Mouse (Mus musculus) frontal cortex, postnatal 14 days (tissue): ENCODE measurements around the gene Ttc16.

Experiments
- DNase-seq, 2 experiments: peaks; one replicate each; pipeline ENCODE4 v3.0.0; 2022; ENCODE audit warnings: low spot score in 2 of 2

Gene Ttc16

DNA sequence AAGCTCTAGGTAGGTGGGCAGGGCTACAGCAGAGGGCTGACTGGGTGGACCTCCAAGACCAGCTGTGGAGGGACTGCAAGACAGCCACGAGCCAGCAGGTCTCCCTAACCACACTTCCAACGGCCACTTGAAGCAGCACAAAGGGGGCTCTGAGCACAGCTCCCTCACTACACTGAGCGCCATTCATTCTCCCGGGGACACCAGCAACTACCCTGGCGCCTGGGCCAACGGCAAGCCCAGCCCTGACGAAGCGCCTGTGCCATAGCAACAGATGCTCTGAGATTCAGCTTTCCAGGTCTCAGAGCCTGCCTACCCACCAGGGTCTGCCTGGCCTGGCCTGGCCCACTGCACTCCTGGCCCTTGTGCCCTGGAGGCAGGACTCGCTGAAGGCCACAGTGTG is 56.7 kb downstream of the Ttc16 start:
- peak; percentile 36 to 41 for DNase-seq

DNA sequence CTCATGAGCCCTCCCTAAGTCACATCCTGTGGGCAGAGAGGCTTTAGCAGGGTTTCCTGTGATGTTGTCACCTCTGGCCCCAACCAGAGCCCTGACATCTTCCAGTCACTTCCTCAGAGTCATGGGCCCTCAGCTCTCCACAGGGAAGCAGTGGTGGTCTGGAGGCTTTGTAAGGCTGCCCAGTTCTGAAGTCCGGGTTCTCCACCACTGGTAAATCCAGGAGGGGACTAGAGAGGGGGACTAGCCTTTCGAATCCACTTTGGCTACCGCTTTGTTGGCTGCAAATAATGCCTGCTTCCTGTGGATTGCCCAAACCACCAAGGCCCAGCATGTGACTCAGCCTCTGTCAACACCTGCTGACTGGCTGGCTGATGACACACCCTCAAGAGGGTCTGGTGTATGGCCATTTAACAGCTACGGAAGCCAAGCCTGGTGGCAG is 60.4 kb downstream of the Ttc16 start:
- no peak for DNase-seq

DNA sequence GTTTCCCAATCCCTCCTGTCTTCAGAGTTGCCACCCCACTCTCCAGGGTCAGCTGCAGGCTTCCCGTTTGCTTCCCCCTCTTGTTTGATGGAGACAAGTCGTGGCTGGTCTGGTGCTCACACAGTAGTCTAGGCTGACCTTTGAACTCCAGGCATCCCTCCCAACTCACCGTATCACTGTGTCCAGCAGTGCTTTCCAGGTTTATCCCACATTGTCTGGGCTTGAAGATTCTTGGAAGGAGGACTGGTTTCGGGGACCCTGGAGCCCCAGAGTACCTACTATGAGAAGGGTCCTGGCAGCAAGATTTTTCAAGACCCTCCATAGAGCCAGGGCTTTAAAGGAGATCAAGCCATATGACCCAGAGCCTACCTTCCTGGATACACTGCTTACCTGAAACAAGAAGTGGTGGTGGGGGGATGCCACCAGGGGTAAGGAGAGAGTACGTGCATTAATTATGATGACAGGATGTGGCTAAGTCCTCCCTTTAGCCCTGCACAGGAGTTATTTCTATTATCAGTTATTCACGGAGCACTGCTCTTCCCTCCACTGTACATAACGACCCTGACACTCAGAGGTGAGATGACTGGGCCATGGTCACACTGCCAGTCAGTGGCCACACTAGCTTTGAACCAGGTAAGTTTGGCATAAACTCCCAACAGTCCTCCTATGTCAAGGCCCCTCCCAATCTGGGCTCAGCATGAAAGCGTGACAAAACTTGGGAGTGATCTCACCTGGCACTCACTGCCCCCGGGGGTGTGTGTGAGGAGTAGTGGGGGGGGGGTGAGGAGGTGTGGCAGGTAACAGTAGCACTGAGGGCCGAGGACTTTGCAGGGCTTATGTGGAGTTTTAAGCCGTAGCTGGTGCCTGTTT is 61.1 kb downstream of the Ttc16 start:
- DNase-seq = no peak

DNA sequence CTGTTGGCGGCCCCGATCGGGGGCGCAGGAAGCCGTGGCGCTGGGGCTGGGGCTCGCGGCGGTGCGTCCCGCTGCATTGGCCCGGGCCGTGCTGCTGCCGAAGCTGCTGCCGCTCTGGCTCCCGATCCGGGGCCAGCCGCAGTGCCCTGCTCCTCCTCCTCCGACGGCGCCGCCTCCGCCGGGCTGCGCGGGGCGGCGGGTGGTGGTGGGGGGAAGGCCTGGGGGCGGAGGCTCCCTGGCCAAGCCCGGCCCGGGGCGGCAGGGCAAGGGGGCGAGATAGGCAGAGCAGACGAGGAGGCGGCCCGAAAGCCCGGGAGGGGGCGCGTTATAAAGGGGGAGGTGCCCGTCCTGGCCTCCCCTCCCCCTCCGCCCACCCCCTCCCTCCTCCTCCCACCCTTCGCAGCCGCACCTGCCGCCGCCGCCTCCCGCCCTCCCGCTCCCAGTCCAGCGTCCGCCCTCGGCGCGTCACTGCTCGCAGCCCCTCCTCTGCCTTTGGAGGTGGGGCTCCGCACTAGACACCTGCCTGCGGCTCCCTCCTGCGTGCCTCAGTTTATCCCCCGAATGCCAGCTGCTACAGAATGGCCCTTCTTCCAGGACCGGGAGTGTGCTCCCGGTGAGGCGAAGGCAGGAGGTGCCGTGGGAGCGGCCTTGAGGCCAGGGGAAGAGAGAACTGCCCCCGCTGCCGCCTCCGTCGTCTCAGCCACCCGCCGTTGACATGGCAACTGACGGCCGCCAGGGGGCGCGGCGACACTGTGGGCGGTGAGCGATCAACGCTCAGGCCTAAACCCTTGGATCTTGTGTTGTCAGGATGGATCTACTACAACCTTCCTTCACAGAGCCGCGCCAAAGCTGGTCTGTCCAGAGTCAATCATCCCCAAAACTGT is 62.3 kb downstream of the Ttc16 start, which contains the start of gene Cdk9:
Gene Cdk9, minus strand, starts transcription at position 143 of the 884 bp plus-strand sequence.
- DNase-seq = peak; percentile 84 to 87

DNA sequence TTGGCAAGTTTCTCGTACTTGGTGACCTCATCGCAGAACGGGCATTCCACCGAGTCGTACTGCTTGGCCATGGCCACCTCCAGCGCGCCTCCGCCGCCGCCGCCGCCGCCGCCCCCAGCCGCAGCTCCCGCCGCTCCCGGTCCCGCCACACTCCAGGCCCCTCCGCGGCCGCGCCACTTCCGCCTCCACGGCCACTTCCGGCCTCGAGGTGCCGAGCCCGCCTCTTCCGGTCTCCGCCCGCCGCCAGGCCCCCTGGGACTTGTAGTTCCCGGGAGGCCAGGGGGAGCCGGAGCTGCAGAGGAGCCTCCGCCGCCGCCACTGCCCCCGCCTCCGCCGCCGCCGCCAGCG is 62.9 kb downstream of the Ttc16 start:
- peak; percentile 84 to 87 for DNase-seq

DNA sequence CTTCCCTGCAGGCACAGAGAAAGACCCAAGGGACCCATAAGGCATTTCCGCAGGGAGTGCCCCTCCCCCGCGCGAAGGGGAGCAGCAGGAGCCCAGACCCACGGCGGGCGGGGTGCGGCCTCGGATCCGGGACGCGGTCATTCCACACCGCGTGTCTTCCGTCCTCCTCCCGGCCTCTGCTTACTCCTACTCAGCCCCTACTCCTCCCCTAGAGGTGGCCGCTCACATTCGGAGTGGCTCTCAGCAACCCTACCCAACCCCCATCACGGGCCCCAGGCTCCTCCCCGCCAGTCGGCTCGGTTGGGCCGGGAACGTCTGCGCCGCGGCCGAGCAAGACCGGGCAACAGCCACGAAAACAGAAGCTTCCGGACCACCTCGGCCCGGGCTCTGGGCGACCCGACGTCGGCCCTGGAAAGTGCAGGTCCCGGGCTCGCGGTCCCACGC is 63.3 kb downstream of the Ttc16 start:
- DNase-seq = no peak

DNA sequence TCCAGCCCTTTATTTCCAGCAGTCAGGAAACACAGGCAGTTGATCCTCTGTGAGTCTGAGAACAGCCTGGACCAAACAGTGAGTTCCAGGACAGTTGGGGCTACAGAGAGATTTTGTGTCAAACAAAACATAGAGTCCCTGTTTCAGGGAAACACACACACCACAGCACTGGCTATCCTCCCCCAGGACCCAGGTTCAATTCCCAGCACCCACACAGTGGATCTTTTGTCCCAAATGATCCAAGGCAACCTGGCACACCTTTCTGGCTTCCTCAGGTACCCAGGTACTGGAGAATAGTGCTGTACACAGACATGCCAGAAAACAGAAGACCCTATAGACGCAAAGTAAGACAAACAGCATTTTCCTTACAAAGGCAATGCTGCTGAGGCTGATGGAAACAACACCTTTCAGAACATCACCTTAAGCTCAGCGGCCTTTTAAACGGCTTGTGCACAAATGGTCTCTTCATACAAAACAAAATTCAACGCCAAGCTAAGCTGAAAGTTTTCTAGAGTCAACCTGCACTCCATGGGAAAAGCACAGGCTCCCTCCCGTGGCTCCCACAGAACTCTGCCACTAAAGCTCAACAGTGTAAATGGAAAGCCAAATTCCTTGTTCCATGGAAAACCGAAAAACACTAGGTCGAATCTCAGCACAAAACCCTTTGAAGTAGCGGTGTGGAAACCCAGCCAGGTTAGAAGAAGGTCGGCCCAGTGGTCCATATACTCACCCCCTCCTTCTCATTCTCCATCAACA is 64.0 kb downstream of the Ttc16 start:
- DNase-seq = no peak

DNA sequence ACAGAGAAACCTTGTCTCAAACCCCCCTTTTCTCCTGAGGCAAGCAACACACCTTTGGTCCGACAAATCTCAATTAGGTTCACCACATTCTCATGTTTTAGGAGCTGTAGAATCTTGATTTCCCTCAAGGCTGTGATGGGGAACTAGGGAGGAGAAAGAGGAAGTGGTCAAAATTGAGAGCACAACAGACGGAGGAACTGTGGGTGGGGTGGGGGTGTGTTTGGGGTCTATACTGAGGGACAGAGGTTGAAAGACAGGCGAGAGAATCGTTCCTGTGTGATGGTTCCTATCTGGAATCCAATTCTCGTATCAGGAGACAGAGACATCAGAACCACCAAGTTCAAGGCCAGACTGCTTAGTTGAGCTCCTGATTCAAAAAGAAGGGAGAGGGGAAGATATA is 65.0 kb downstream of the Ttc16 start:
- DNase-seq = no peak

DNA sequence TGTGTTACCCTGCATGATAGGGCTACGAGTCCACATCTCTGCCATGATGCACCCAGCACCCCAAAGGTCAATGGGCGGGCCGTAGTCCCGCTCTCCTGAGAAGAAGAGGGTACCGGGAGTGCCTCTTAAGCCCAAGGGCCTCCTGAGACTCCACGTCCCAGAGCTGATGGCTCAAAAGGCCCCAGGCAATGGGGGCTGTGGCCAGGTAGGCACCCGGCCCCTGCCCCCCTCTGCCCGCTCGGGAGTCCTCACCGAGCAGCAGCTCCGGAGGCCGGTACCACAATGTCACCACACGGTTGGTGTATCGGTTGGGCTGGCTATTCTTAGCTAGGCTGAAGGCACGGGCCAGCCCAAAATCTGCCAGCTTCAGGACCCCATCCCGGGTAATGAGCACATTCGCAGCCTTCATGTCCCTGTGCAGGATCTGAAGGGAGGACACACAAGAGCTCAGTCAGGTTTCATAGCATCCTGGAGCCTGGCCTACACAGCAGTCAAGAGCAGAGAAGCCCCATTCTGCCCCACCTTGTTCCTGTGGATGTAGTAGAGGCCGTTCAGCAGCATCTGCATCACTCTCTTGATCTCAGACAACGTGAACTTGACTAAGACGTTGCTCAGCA is 65.8 kb downstream of the Ttc16 start:
- DNase-seq = no peak

DNA sequence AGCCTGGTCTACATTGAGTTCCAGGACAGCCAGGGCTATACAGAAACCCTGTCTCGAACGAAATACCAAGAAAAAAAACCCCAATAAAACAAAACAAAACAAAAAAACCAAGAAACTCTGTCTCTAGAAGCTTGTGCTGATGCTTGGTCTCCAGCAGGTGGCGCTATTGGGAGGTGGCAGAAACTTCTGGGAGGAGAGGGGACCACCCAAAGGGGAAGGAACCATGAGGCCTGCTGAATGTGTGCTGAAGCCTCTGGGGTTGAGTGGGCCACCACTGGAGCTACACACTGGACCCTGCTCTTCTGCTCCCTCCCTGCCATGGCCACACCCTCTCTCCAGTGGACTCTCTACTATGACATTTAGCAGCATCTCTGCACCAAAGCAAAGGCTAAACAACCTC is 66.8 kb downstream of the Ttc16 start:
- no peak for DNase-seq
